Mouse (Mus musculus) left cerebral cortex, adult 11 months (tissue): ENCODE data around the gene Kcnc2.
A peak's percentile ranks its signal among the peaks of the same experiment; 100 is the strongest.

Experiments
- DNase-seq: peaks from one replicate; pipeline ENCODE4 v3.0.0; 2022; ENCODE audit warnings: low spot score

Kcnc2 gene

GRCm38 (mm10) chr10:112394399-112394970 is 123.6 kb downstream of the Kcnc2 start:
- no peak for DNase-seq

GRCm38 (mm10) chr10:112397194-112397593 is 126.3 kb downstream of the Kcnc2 start:
- no peak for DNase-seq

- DNase-seq, result no peak
Measured at GRCm38 (mm10) chr10:112400591-112401404, 129.9 kb downstream of the Kcnc2 start.

GRCm38 (mm10) chr10:112409525-112409924 is 138.6 kb downstream of the Kcnc2 start:
- no peak for DNase-seq

- DNase-seq, result no peak
Measured at GRCm38 (mm10) chr10:112423327-112423726, 152.4 kb downstream of the Kcnc2 start.

- no peak for DNase-seq
Measured at GRCm38 (mm10) chr10:112436950-112437349, 166.0 kb downstream of the Kcnc2 start.

GRCm38 (mm10) chr10:112444640-112445039 is 173.7 kb downstream of the Kcnc2 start:
- no peak for DNase-seq

GRCm38 (mm10) chr10:112450910-112451309 is 180.0 kb downstream of the Kcnc2 start:
- DNase-seq, result no peak

- no peak for DNase-seq
Measured at GRCm38 (mm10) chr10:112468689-112469384, 197.9 kb downstream of the Kcnc2 start.

- DNase-seq, result no peak
Measured at GRCm38 (mm10) chr10:112474122-112474810, 203.3 kb downstream of the Kcnc2 start.

GRCm38 (mm10) chr10:112481461-112481860 is 210.5 kb downstream of the Kcnc2 start:
- DNase-seq, result peak; percentile 38

GRCm38 (mm10) chr10:112481921-112482607 is 211.1 kb downstream of the Kcnc2 start:
- no peak for DNase-seq

- no peak for DNase-seq
Measured at GRCm38 (mm10) chr10:112484387-112485105, 213.6 kb downstream of the Kcnc2 start.

- DNase-seq, result no peak
Measured at GRCm38 (mm10) chr10:112485819-112486218, 214.9 kb downstream of the Kcnc2 start.

- DNase-seq, result no peak
Measured at GRCm38 (mm10) chr10:112488751-112489150, 217.8 kb downstream of the Kcnc2 start.
